Mouse (Mus musculus): ENCODE data around the gene 9130023H24Rik. TPM values are rescaled to one million over a fixed set of nuclear protein-coding genes. Genes with fewer than 3 reads are reported as not detected.

The 9130023H24Rik gene
- polyA plus RNA-seq, 1 experiment from 2014 or later, result 9.1 TPM

DNA sequence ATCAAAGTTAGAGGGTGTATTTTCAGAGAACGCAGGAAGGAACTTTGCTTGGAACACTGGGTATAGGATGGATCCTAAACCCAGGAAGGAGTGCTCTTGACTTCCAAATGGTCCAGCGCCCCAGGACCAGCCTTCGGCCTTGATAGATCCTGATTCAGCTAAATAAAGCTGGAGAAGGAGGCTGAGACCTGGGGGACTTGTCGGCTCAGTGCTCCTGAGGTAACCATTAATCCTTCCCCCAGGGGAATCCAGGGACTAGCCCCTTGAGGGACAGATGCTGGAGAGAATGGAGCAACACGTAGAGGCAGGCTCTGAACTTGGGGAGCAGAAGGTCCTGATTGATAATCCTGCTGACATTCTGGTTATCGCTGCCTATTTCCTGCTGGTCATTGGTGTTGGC, 27.6 kb upstream of the 9130023H24Rik start, which contains the start of gene Slc5a2:
Slc5a2 (plus strand) TSS at position 247 of the 400 bp plus-strand sequence.
- no peaks in the 10 kb centered on the region for H3K9me3 ChIP-seq
- 76% methylated on average over 6 of the region's 6 CpGs for WGBS
- H3K4me1 ChIP-seq, result no peaks in the 10 kb centered on the region
- no peak within 1 kb of the TSS for H3K9ac ChIP-seq
- no peak within 1 kb of the TSS for H3K27ac ChIP-seq
- H3K27me3 ChIP-seq, result no peaks in the 10 kb centered on the region
- ATAC-seq (ENCODE audit: borderline replicate concordance, extremely low read depth, low FRiP score, low TSS enrichment), result no peak
- H3K4me3 ChIP-seq, result no peak within 1 kb of the TSS
- H3K36me3 ChIP-seq, result no peaks in the 10 kb centered on the region
- H3K4me2 ChIP-seq, result no peak within 1 kb of the TSS

DNA sequence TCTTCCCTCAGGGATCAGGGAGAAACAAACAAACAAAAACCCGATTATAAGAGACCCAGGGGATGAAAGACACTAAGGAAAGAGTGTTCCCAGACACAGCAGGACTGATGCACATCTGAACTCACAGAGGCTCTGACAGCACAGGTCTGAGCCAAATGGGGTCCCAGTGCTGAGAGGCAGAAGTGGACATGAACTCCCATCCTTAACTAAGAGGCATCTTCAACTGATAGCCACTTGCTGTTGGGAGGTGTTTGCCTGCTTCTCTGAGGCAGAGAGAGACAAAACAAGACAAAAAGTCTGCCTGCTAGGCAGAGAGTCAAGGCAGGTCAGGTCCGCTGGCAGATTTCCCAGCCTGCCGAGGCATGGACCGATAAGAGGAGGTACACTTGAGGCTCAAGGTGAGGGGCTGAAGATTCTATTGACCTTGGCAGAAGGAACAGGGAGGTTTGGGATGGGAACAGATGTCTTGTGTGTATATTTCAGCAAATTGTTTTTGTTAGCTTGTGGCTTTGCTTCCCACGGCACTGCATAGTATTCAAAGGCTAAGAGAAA, 19.0 kb upstream of the 9130023H24Rik start:
- 14% methylated on average over 5 of the region's 5 CpGs for WGBS

DNA sequence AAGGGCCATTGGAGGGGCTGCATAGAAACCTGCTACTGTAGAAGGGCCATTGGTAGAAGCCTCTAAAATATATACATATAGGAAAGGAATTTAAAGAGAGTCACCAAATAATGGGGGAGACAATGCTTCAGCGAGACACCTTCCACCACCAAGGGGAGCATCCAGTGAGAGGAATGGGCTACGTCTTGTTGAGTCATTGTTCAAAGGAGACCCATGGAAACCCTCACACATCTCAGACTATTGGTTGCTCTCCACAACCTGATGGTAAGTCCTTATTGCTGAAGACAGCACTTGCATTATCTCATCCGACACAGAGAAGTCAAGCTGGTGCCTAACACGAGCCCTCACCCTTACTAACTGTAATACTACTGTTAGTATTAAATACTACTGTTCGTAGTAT, 17.9 kb upstream of the 9130023H24Rik start:
- no peaks in the 10 kb centered on the region for H3K9me3 ChIP-seq
- no peak overlapping the region for H3K27ac ChIP-seq
- H3K4me1 ChIP-seq, result peaks cover 31% of the 10 kb centered on the region
- no peak for ATAC-seq (ENCODE audit: borderline replicate concordance, extremely low read depth, low FRiP score, low TSS enrichment)
- no peak overlapping the region for H3K9ac ChIP-seq
- H3K36me3 ChIP-seq, result peaks cover 22% of the 10 kb centered on the region
- no peak overlapping the region for H3K4me2 ChIP-seq
- 0 out of 2 replicates have a peak, but pooled peaks cover 3% of the 10 kb centered on the region for H3K27me3 ChIP-seq
- no peak overlapping the region for H3K4me3 ChIP-seq
- WGBS, result 86% methylated on average over 5 of the region's 5 CpGs

More for the DNA sequence above, 19.0 kb upstream of the 9130023H24Rik start:
- Histone ChIP-seq H3K27me3 (0 out of 2 replicates have a peak, but pooled peaks cover 3% of the 10 kb centered on the region), H3K9me3 (no peaks in the 10 kb centered on the region), H3K4me2 (no peak overlapping the region), H3K4me1 (peaks cover 26% of the 10 kb centered on the region), H3K9ac (no peak overlapping the region), H3K27ac (no peak overlapping the region), H3K4me3 (no peak overlapping the region), H3K36me3 (peaks cover 16% of the 10 kb centered on the region)
- no peak for ATAC-seq (ENCODE audit: borderline replicate concordance, extremely low read depth, low FRiP score, low TSS enrichment)

DNA sequence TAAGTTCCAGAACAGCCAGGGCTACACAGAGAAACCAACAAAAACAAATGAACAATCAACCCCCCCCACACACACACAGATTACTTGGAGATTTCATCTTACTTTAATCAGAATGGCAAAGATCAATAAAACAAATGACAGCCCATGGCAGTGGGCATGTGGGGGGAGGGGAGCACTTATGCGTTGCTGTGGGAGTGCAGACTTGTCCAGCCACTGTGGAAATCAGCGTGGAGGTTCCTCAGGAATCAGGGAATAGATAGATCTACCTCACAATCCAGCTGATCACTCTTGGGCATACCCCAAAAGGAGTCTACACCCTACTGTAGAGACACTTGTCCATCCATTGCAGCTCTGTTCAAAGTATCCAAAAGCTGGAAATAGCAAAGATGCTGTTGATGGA, 17.1 kb upstream of the 9130023H24Rik start:
- no peak overlapping the region for H3K4me2 ChIP-seq
- peaks cover 32% of the 10 kb centered on the region for H3K4me1 ChIP-seq
- H3K4me3 ChIP-seq, result no peak overlapping the region
- H3K9me3 ChIP-seq, result no peaks in the 10 kb centered on the region
- 0 out of 2 replicates have a peak, but pooled peaks cover 3% of the 10 kb centered on the region for H3K27me3 ChIP-seq
- peaks cover 26% of the 10 kb centered on the region for H3K36me3 ChIP-seq
- H3K9ac ChIP-seq, result no peak overlapping the region
- no peak overlapping the region for H3K27ac ChIP-seq
- ATAC-seq (ENCODE audit: borderline replicate concordance, extremely low read depth, low FRiP score, low TSS enrichment), result no peak
- WGBS, result 55% methylated on average over 2 of the region's 2 CpGs

DNA sequence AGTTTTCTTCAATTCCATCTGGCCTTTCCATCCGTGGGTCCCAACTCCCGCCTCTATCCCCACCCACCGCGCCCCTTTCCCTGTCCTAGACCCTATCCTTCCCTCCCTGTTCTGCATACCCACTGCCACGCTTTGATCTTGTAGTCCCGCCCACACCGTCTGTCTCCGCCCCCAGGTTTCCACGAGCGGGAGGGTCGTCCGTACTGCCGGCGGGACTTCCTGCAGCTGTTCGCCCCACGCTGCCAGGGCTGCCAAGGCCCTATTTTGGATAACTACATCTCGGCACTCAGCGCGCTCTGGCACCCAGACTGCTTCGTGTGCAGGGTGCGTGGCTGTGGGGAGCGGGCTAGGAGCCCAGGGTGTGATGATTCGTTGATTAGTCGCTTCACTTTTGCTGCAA, 14.8 kb upstream of the 9130023H24Rik start:
- H3K9ac ChIP-seq, result no peak overlapping the region
- H3K4me1 ChIP-seq, result peaks cover 51% of the 10 kb centered on the region
- H3K36me3 ChIP-seq, result peaks cover 34% of the 10 kb centered on the region
- peak overlapping the region; percentile 46 for H3K4me2 ChIP-seq
- H3K27ac ChIP-seq, result no peak overlapping the region
- no peak for ATAC-seq (ENCODE audit: borderline replicate concordance, extremely low read depth, low FRiP score, low TSS enrichment)
- H3K9me3 ChIP-seq, result no peaks in the 10 kb centered on the region
- H3K4me3 ChIP-seq, result peak overlapping the region; percentile 20
- 13% methylated on average over 24 of the region's 24 CpGs for WGBS
- no peaks in the 10 kb centered on the region for H3K27me3 ChIP-seq

DNA sequence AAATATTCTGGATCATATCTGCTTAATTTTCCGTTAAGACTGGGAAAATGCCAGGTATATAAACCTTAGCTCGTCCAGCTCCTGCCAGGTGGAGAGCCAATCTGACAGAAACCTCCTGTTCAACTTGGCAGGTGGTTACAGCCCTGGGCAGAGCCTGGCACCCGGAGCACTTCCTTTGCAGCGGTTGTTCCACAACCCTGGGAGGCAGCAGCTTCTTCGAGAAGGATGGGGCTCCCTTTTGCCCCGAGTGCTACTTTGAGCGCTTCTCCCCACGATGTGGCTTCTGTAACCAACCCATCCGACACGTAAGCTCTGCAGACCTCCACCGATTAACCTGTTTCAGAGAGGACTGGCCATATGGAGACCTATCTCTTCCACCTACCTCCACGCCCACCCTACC, 14.1 kb upstream of the 9130023H24Rik start:
- Histone ChIP-seq H3K4me1 (peaks cover 47% of the 10 kb centered on the region), H3K27ac (no peak overlapping the region), H3K4me2 (peak overlapping the region; percentile 46), H3K9me3 (no peaks in the 10 kb centered on the region), H3K4me3 (peak overlapping the region; percentile 20), H3K27me3 (no peaks in the 10 kb centered on the region), H3K36me3 (peaks cover 34% of the 10 kb centered on the region), H3K9ac (no peak overlapping the region)
- ATAC-seq (ENCODE audit: borderline replicate concordance, extremely low read depth, low FRiP score, low TSS enrichment), result no peak
- 56% methylated on average over 12 of the region's 12 CpGs for WGBS

DNA sequence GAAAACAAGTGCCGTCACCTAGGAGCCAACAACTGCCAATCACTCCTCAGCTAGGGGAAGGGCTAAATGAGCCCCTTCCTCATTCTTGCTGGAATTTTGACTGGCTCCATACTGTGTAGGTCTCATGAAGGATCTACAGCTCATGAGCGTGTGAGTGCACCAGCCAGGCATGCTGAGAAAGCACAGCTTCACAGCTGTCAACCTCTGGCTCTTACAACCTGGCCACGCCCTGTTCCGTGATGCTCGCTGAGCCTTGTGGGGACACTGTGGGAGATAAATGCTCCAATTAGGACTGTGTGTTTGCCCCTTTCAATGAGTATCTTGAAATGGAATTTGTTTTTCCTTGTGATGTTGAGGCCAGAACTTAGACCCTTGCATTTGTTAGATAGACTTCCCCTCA, 12.2 kb upstream of the 9130023H24Rik start:
- H3K4me2 ChIP-seq, result no peak overlapping the region
- no peak overlapping the region for H3K9ac ChIP-seq
- peaks cover 36% of the 10 kb centered on the region for H3K36me3 ChIP-seq
- no peak overlapping the region for H3K27ac ChIP-seq
- no peak overlapping the region for H3K4me3 ChIP-seq
- WGBS, result 87% methylated on average over 5 of the region's 5 CpGs
- H3K9me3 ChIP-seq, result no peaks in the 10 kb centered on the region
- ATAC-seq (ENCODE audit: borderline replicate concordance, extremely low read depth, low FRiP score, low TSS enrichment), result no peak
- peaks cover 52% of the 10 kb centered on the region for H3K4me1 ChIP-seq
- no peaks in the 10 kb centered on the region for H3K27me3 ChIP-seq

DNA sequence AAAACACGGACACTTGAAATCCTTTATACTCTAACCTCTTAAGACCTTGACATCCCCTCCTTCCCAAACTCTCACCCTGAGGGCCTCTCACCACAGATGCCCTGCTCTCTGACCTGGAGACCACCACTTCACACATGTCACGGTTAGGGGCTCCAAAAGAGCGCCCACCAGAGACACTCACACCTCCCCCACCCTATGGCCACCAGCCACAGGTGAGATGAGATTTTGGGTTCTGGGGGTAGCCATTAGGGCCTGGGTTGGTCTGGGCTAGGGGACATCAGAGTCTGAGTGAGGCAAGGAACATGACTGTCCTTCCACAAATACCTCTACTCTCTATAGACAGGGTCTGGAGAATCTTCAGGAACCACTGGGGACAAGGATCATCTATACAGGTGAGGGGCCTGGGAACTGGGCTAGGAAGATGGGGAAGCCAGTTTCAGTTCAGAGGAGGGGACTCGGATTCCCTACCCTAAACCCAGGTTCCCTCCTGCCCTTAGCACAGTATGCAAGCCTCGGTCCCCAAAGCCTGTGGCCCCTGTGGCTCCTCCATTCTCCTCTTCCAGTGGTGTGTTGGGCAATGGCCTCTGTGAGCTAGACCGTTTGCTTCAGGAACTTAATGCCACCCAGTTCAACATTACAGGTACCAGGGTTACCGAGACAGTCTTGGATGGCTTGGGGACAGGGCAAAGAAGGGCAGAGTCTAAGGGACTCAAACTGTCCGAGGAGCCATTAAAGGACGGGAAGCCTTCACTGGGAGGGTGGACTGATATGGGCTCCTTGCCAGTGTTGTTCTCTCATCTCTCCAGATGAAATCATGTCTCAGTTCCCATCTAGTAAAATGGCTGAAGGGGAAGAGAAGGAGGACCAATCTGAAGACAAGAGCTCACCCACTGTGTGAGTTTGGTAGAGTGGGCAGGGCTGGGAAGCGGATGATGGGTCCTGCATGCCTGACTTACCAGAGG, 10.5 kb upstream of the 9130023H24Rik start:
- peaks cover 41% of the 10 kb centered on the region for H3K36me3 ChIP-seq
- H3K4me2 ChIP-seq, result peak overlapping the region; percentile 65
- no peaks in the 10 kb centered on the region for H3K27me3 ChIP-seq
- peaks cover 52% of the 10 kb centered on the region for H3K4me1 ChIP-seq
- no peak overlapping the region for H3K27ac ChIP-seq
- no peaks in the 10 kb centered on the region for H3K9me3 ChIP-seq
- 72% methylated on average over 10 of the region's 10 CpGs for WGBS
- H3K9ac ChIP-seq, result peak overlapping the region; percentile 59
- no peak for ATAC-seq (ENCODE audit: borderline replicate concordance, extremely low read depth, low FRiP score, low TSS enrichment)
- H3K4me3 ChIP-seq, result peak overlapping the region; percentile 48

DNA sequence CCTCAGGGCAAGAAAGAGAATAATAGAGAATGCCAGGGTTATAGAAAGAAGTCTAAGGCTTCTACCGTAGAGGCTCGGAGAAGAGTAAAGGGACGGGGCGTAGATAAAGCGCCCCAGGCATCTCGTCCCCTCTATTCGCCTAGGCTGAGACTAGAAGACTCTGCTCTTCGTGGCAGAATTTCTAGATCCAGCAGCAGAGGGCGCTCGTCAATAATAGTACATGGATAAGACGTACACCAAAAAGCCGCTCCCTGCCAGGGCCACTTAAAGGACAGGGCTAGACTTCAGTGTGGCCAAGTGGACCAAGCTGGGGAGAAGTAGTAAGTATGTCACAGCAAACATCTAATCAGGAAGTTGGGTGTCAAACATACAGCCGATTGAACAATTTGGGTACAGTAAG, 9.6 kb upstream of the 9130023H24Rik start:
- H3K4me1 ChIP-seq, result peaks cover 45% of the 10 kb centered on the region
- H3K9me3 ChIP-seq, result no peaks in the 10 kb centered on the region
- H3K36me3 ChIP-seq, result peaks cover 45% of the 10 kb centered on the region
- peak; percentile 74; the same call in 1 of the 2 replicates for ATAC-seq (ENCODE audit: borderline replicate concordance, extremely low read depth, low FRiP score, low TSS enrichment)
- peak overlapping the region; percentile 65 for H3K4me2 ChIP-seq
- peak overlapping the region; percentile 59 for H3K9ac ChIP-seq
- H3K27me3 ChIP-seq, result no peaks in the 10 kb centered on the region
- peak overlapping the region; percentile 96 for H3K27ac ChIP-seq
- peak overlapping the region; percentile 48 for H3K4me3 ChIP-seq
- 1% methylated on average over 13 of the region's 13 CpGs for WGBS

DNA sequence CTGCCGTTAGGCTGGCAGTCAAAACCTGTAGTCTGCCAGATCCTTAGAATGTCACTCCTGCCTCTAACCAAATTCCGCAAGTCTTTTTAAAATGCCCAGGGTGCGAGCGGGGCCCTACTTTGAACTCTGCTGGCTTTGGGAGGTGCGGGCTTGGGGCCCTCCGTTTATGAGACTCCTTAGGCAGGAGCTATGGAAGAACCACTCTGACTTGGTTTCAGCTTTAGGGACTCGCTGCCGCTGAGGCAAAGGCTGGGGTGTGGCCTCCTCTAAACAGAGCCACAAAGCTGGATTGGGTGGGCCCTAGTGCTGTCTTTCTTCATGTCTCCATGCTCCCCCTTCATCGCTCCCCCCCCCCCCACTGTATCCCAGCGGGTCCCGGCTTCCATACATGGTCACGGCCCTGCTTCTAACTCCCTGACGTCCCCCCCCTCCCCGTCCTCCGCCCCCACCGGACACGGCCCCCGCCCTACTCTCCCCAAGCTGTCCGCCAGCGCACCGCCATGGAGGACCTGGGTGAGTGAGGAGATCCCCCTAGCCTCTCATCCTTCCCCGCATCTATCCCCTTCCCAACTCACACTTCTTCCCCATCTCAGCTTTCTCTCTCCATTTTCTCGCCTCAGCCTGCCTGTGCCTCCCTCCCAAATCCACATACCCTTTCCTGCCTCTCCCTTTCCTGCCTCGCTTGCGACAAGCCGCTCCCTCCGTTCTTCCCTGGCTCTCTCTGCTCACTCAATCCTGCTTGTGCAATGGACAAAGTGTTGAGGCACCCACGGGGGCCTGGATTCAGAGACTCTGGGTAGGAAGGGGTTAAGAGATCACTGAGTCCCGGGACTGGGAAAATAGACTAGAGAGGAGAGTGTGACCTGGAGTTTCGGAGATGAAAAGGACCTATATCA, 8.9 kb upstream of the 9130023H24Rik start, which contains the start of gene Tgfb1i1:
Tgfb1i1 (plus strand) TSS at position 317 of the 896 bp plus-strand sequence.
- Histone ChIP-seq H3K36me3 (peaks cover 45% of the 10 kb centered on the region), H3K4me3 (peak within 1 kb of the TSS; percentile 48), H3K9ac (peak within 1 kb of the TSS; percentile 59), H3K9me3 (no peaks in the 10 kb centered on the region), H3K27me3 (no peaks in the 10 kb centered on the region), H3K4me1 (peaks cover 38% of the 10 kb centered on the region), H3K27ac (peak within 1 kb of the TSS; percentile 96), H3K4me2 (peak within 1 kb of the TSS; percentile 65)
- peak; percentile 93 for ATAC-seq (ENCODE audit: borderline replicate concordance, extremely low read depth, low FRiP score, low TSS enrichment)
- WGBS, result 4% methylated on average over 23 of the region's 30 CpGs

DNA sequence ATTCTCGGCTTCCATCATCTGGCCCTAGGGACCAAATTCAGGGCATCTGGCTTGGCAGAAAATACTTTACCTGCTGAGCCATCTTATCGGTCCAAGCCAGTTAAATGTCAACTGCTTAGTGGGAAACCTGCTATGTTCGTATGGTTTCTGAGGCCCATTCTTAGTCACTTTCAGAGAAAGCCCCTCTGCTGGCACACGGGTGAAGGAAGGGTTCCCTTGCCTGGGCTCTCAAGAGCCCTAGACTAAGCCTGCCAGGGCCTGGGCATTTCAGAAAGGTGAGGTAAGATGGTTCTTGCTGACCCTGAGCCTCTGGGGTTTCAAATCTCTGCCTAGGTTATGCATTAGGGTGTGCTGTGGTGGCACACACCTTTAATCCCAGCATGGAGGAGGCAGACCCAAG, 7.7 kb upstream of the 9130023H24Rik start:
- Histone ChIP-seq H3K36me3 (peaks cover 51% of the 10 kb centered on the region), H3K9ac (no peak overlapping the region)
- 91% methylated on average over 4 of the region's 4 CpGs for WGBS

More for the DNA sequence above, 7.7 kb upstream of the 9130023H24Rik start:
- no peak for ATAC-seq (ENCODE audit: borderline replicate concordance, extremely low read depth, low FRiP score, low TSS enrichment)
- Histone ChIP-seq H3K9me3 (no peaks in the 10 kb centered on the region), H3K4me1 (peaks cover 34% of the 10 kb centered on the region), H3K4me2 (no peak overlapping the region), H3K4me3 (no peak overlapping the region), H3K27me3 (no peaks in the 10 kb centered on the region), H3K27ac (peak overlapping the region; percentile 96)
